Mouse (Mus musculus): ENCODE data around the gene Lmf1.

DNA sequence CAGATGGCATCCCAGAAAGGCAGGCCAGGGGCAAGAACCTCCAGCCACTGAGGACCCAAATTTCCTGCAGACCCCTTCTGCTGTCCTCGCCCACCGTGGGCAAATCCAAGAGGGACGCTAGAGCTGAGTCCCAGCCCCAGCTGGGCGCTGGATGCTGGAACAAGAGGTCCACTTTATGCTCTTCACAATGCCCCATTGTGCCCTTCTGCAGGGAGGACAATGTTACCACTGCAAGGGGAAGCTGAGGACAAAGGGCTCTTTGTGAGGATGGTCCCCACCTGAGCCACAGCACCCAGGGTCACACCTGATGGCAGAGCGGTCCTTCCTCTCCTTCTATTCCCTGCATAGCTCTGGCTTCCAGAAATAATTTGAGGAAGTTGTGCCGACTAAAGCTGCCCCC is 1.6 kb upstream of the Lmf1 start:
- TF ChIP-seq POLR2A (IDR thresholded peaks at IDR 0.05; ENCODE audit: low read depth, low read length) (no peak), CTCF (IDR thresholded peaks at IDR 0.05; ENCODE audit: extremely low read depth, insufficient read length, insufficient replicate concordance, low read depth, low read length) (no peak)
